Mouse (Mus musculus) MEL (cell line): Measurements from ENCODE around the gene Tmem160. TPM values are rescaled to one million over a fixed set of nuclear protein-coding genes. Genes with fewer than 3 reads are reported as not detected.

Source experiments
- DNase-seq: peaks from one replicate; pipeline ENCODE4 v3.0.0; 2011; ENCODE audit warnings: low read depth, low spot score
- H3K27ac ChIP-seq: 2 replicates; pipeline ENCODE4 v1.5.1; 2012; ENCODE audit warnings: low read depth, mild to moderate bottlenecking, control low read depth, low read length, moderate library complexity; ENCODE audit not compliant: control insufficient read depth
- H3K27me3 ChIP-seq, 2 experiments: fragments of 150-350 bp in 1 of 2; sonication (generic) in 1 of 2; 2 replicates each; pipeline ENCODE4 v1.6.1; 2012; ENCODE audit warnings: low read length in 2 of 2, mild to moderate bottlenecking in 2 of 2, improper control_type of control experiment in 1 of 2, moderate library complexity in 1 of 2; ENCODE audit not compliant: insufficient read depth in 2 of 2, control insufficient read depth in 1 of 2
- H3K36me3 ChIP-seq, 2 experiments: 2 replicates each; pipeline ENCODE4 v1.6.1; 2012 to 2014; ENCODE audit warnings: low read length in 2 of 2, improper control_type of control experiment in 1 of 2, inconsistent platforms in 1 of 2, mild to moderate bottlenecking in 1 of 2; ENCODE audit not compliant: insufficient read depth in 2 of 2, control insufficient read depth in 1 of 2
- H3K4me1 ChIP-seq, 2 experiments: fragments of 150-350 bp in 1 of 2; sonication (generic) in 1 of 2; 2 replicates each; pipeline ENCODE4 v1.6.1; 2012; ENCODE audit warnings: low read length in 2 of 2, improper control_type of control experiment in 1 of 2, mild to moderate bottlenecking in 1 of 2; ENCODE audit not compliant: insufficient read depth in 2 of 2, control insufficient read depth in 1 of 2
- H3K4me3 ChIP-seq, 2 experiments: fragments of 150-350 bp in 1 of 2; sonication (generic) in 1 of 2; 2 replicates each; pipeline ENCODE4 v1.5.1; 2012; ENCODE audit warnings: low read depth in 2 of 2, low read length in 2 of 2, mild to moderate bottlenecking in 2 of 2, moderate library complexity in 2 of 2, control low read depth in 1 of 2, improper control_type of control experiment in 1 of 2; ENCODE audit not compliant: control insufficient read depth in 1 of 2, insufficient read depth in 1 of 2
- H3K79me2 ChIP-seq: 2 replicates; pipeline ENCODE4 v1.6.1; 2012; ENCODE audit warnings: mild to moderate bottlenecking, low read length, moderate library complexity; ENCODE audit not compliant: control insufficient read depth, poor library complexity, insufficient read depth
- H3K9ac ChIP-seq: 2 replicates; pipeline ENCODE4 v1.6.1; 2012; ENCODE audit warnings: low read depth, mild to moderate bottlenecking, control low read depth, low read length, moderate library complexity; ENCODE audit not compliant: control insufficient read depth, poor library complexity, severe bottlenecking
- H3K9me3 ChIP-seq: fragments of 150-350 bp; sonication (generic); replicated peaks from 2 replicates; pipeline ENCODE4 v1.6.1; 2012; ENCODE audit warnings: mild to moderate bottlenecking, low read length, improper control_type of control experiment, moderate library complexity; ENCODE audit not compliant: insufficient read depth
- CHD1 ChIP-seq: IDR thresholded peaks from 2 replicates; pipeline ENCODE4 v1.6.1; 2012; ENCODE audit warnings: low read depth, mild to moderate bottlenecking, inconsistent platforms, low read length, improper control_type of control experiment
- CTCF ChIP-seq, 3 experiments: IDR thresholded peaks in 2 of 3; conservative IDR thresholded peaks in 1 of 3; 2 replicates each; pipeline ENCODE4 v1.5.1; 2011 to 2012; ENCODE audit warnings: low read length in 3 of 3, low read depth in 2 of 3, mild to moderate bottlenecking in 2 of 3, improper control_type of control experiment in 1 of 3, inconsistent platforms in 1 of 3, mixed read lengths in 1 of 3, moderate library complexity in 1 of 3; ENCODE audit not compliant: control insufficient read depth in 1 of 3, insufficient read depth in 1 of 3, poor library complexity in 1 of 3, severe bottlenecking in 1 of 3
- E2F4 ChIP-seq: IDR thresholded peaks from 2 replicates; pipeline ENCODE4 v1.6.1; 2011; ENCODE audit warnings: low read depth, low read length, improper control_type of control experiment, borderline replicate concordance
- ETS1 ChIP-seq: IDR thresholded peaks from 2 replicates; pipeline ENCODE4 v1.6.1; 2012; ENCODE audit warnings: low read depth, mild to moderate bottlenecking, inconsistent platforms, low read length, improper control_type of control experiment, moderate library complexity
- GABPA ChIP-seq: IDR thresholded peaks from 2 replicates; pipeline ENCODE4 v1.6.1; 2012; ENCODE audit warnings: low read depth, mild to moderate bottlenecking, inconsistent platforms, low read length, improper control_type of control experiment, moderate library complexity
- GATA1 ChIP-seq: IDR thresholded peaks from 2 replicates; pipeline ENCODE4 v1.6.1; 2011; ENCODE audit warnings: low read depth, low read length, improper control_type of control experiment
- HCFC1 ChIP-seq: IDR thresholded peaks from 2 replicates; pipeline ENCODE4 v1.6.1; 2012; ENCODE audit warnings: low read depth, mild to moderate bottlenecking, inconsistent platforms, low read length, improper control_type of control experiment, moderate library complexity
- MAFK ChIP-seq: IDR thresholded peaks from 2 replicates; pipeline ENCODE4 v1.6.1; 2011; ENCODE audit warnings: low read depth, mild to moderate bottlenecking, low read length, improper control_type of control experiment, borderline replicate concordance
- MAX ChIP-seq: IDR thresholded peaks from 2 replicates; pipeline ENCODE4 v1.6.1; 2011; ENCODE audit warnings: low read length, improper control_type of control experiment
- MXI1 ChIP-seq: IDR thresholded peaks from 2 replicates; pipeline ENCODE4 v1.6.1; 2011; ENCODE audit warnings: mild to moderate bottlenecking, low read depth, low read length, improper control_type of control experiment
- MYC ChIP-seq: IDR thresholded peaks from 2 replicates; pipeline ENCODE4 v1.6.1; 2011; ENCODE audit warnings: low read depth, mild to moderate bottlenecking, low read length, improper control_type of control experiment, moderate library complexity
- NRF1 ChIP-seq: IDR thresholded peaks from 2 replicates; pipeline ENCODE4 v1.6.1; 2014; ENCODE audit warnings: low read depth, mild to moderate bottlenecking, inconsistent platforms, low read length, improper control_type of control experiment, moderate library complexity; ENCODE audit not compliant: poor library complexity, insufficient read depth, severe bottlenecking
- POLR2A ChIP-seq, 2 experiments: IDR thresholded peaks; 2 replicates each; pipeline ENCODE4 v1.6.1; 2011 to 2012; ENCODE audit warnings: low read length in 2 of 2, mild to moderate bottlenecking in 2 of 2, control low read depth in 1 of 2, improper control_type of control experiment in 1 of 2, low read depth in 1 of 2, moderate library complexity in 1 of 2; ENCODE audit not compliant: control insufficient read depth in 1 of 2, insufficient read depth in 1 of 2, poor library complexity in 1 of 2
- POLR2AphosphoS5 ChIP-seq: IDR thresholded peaks from 2 replicates; pipeline ENCODE4 v1.6.1; 2012; ENCODE audit warnings: low read depth, borderline replicate concordance, mild to moderate bottlenecking, inconsistent platforms, low read length, moderate library complexity, mixed read lengths
- RAD21 ChIP-seq: IDR thresholded peaks from 2 replicates; pipeline ENCODE4 v1.6.1; 2011; ENCODE audit warnings: mild to moderate bottlenecking, low read depth, low read length, improper control_type of control experiment
- RCOR1 ChIP-seq: IDR thresholded peaks from 2 replicates; pipeline ENCODE4 v1.6.1; 2012; ENCODE audit warnings: low read depth, mild to moderate bottlenecking, inconsistent platforms, low read length, improper control_type of control experiment
- SIN3A ChIP-seq: IDR thresholded peaks from 2 replicates; pipeline ENCODE4 v1.6.1; 2012; ENCODE audit warnings: low read length, improper control_type of control experiment, inconsistent platforms
- SMC3 ChIP-seq: IDR thresholded peaks from 2 replicates; pipeline ENCODE4 v1.6.1; 2011; ENCODE audit warnings: low read depth, low read length, improper control_type of control experiment
- TBP ChIP-seq: IDR thresholded peaks from 2 replicates; pipeline ENCODE4 v1.8.0; 2011; ENCODE audit warnings: low read depth, low read length, improper control_type of control experiment
- TCF12 ChIP-seq: IDR thresholded peaks from 2 replicates; pipeline ENCODE4 v1.6.1; 2014; ENCODE audit warnings: low read depth, mild to moderate bottlenecking, inconsistent platforms, low read length, improper control_type of control experiment, moderate library complexity
- USF1 ChIP-seq: IDR thresholded peaks from 2 replicates; pipeline ENCODE4 v1.6.1; 2014; ENCODE audit warnings: low read depth, mild to moderate bottlenecking, inconsistent platforms, low read length, improper control_type of control experiment, moderate library complexity
- USF2 ChIP-seq, 2 experiments: IDR thresholded peaks; 2 replicates each; pipeline ENCODE4 v1.6.1; 2011 to 2012; ENCODE audit warnings: improper control_type of control experiment in 2 of 2, low read length in 2 of 2, borderline replicate concordance in 1 of 2, inconsistent platforms in 1 of 2, low read depth in 1 of 2, mild to moderate bottlenecking in 1 of 2; ENCODE audit not compliant: insufficient read depth in 1 of 2
- ZC3H11A ChIP-seq: IDR thresholded peaks from 2 replicates; pipeline ENCODE4 v1.6.1; 2012; ENCODE audit warnings: low read depth, mild to moderate bottlenecking, inconsistent platforms, low read length, improper control_type of control experiment
- ZKSCAN1 ChIP-seq: IDR thresholded peaks from 2 replicates; pipeline ENCODE4 v1.6.1; 2012; ENCODE audit warnings: low read depth, mild to moderate bottlenecking, inconsistent platforms, low read length, improper control_type of control experiment, moderate library complexity
- ZNF384 ChIP-seq: IDR thresholded peaks from 2 replicates; pipeline ENCODE4 v1.6.1; 2012; ENCODE audit warnings: low read depth, mild to moderate bottlenecking, inconsistent platforms, low read length, improper control_type of control experiment
- polyA plus RNA-seq, 2 experiments: library from polyadenylated mRNA; stranded (reverse) in 1 of 2; unstranded in 1 of 2; fragments of >175 nt in 1 of 2; fragments of >200 nt in 1 of 2; gene quantifications; 2 replicates each; pipeline versions ENCODE4 v1.2.1 to v1.2.4; 2012; ENCODE audit warnings: low replicate concordance in 2 of 2, low read depth in 1 of 2; ENCODE audit not compliant: insufficient read length in 2 of 2, insufficient read depth in 1 of 2, missing spikeins in 1 of 2
- total RNA-seq: library from RNA; depleted of rRNA; stranded (reverse); fragments of 300-350 nt; gene quantifications from 2 replicates; pipeline ENCODE4 v1.2.3, GENCODE M21; 2012

Tmem160 gene
- total and polyA plus RNA-seq, 3 experiments, result 73.3 to 90.1 TPM; not detected in 1

GRCm38 (mm10) chr7:16496260-16496659 is 43.7 kb downstream of the Tmem160 start:
- no peaks in the 10 kb centered on the region for H3K27me3 ChIP-seq
- H3K4me3 ChIP-seq, result no peak overlapping the region
- H3K36me3 ChIP-seq, result no peaks in the 10 kb centered on the region
- no peak for DNase-seq
- H3K4me1 ChIP-seq, result peaks cover 0 to 4% of the 10 kb centered on the region in 2 experiments; a peak in 1 of 4 replicates
- no peaks in the 10 kb centered on the region for H3K9me3 ChIP-seq
- no peaks in the 10 kb centered on the region for H3K79me2 ChIP-seq
- TF ChIP-seq E2F4 (no peak), POLR2AphosphoS5 (no peak), CTCF (IDR thresholded peaks at IDR 0.05 in 2 of 3, conservative IDR thresholded peaks at IDR 0.05 in 1 of 3; ENCODE audit: control insufficient read depth in 1 of 3, insufficient read depth in 1 of 3, low read depth in 2 of 3, low read length in 3 of 3, poor library complexity in 1 of 3, severe bottlenecking in 1 of 3) (no peak), ZNF384 (no peak), RAD21 (no peak), MAFK (no peak), NRF1 (no peak), SMC3 (no peak), USF2 (IDR thresholded peaks at IDR 0.05; ENCODE audit: borderline replicate concordance in 1 of 2, insufficient read depth in 1 of 2, low read depth in 1 of 2, low read length in 2 of 2) (no peak), MXI1 (no peak), ZKSCAN1 (no peak), CHD1 (no peak), GATA1 (no peak)
- H3K27ac ChIP-seq, result no peak overlapping the region
- no peak overlapping the region for H3K9ac ChIP-seq

DNA sequence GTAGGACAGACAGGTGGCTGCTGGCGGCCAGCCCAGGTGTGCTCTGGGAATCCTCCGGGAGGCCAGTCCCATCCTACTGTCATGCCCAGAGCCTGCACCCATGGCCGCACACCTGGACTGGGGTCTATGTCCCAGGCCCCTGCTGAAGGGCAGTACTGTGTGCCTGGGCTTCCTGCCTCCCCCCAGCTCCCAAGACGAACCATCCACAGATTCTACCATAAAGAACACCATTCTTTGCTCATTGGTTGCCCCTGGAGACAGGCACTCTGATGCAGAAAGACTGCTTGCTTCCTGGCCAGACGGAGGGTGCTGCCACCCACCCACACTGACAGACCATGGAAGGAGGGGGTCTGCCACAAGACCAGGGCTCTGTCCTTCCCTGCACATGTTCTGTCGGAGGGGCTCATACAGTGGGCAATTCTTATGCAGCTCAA is 47.1 kb downstream of the Tmem160 start:
- DNase-seq, result no peak
- H3K4me1 ChIP-seq, result no peaks in the 10 kb centered on the region
- no peak for TF ChIP-seq RAD21
- H3K36me3 ChIP-seq, result no peaks in the 10 kb centered on the region; a peak in 1 of 4 replicates
- no peaks in the 10 kb centered on the region for H3K9me3 ChIP-seq
- no peaks in the 10 kb centered on the region for H3K79me2 ChIP-seq
- no peaks in the 10 kb centered on the region for H3K27me3 ChIP-seq
- no peak overlapping the region for H3K9ac ChIP-seq
- no peak overlapping the region for H3K27ac ChIP-seq
- H3K4me3 ChIP-seq, result no peak overlapping the region

GRCm38 (mm10) chr7:16501571-16501970 is 49.0 kb downstream of the Tmem160 start:
- no peaks in the 10 kb centered on the region for H3K27me3 ChIP-seq
- H3K4me1 ChIP-seq, result no peaks in the 10 kb centered on the region
- no peak overlapping the region for H3K9ac ChIP-seq
- H3K36me3 ChIP-seq, result peaks cover 0 to 5% of the 10 kb centered on the region in 2 experiments; a peak in 2 of 4 replicates
- no peaks in the 10 kb centered on the region for H3K79me2 ChIP-seq
- no peaks in the 10 kb centered on the region for H3K9me3 ChIP-seq
- DNase-seq, result no peak
- H3K4me3 ChIP-seq, result no peak overlapping the region
- no peak overlapping the region for H3K27ac ChIP-seq
- TF ChIP-seq GABPA, result no peak
- no peak for TF ChIP-seq ZC3H11A
- TF ChIP-seq MAX, result no peak
- TF ChIP-seq CHD1, result no peak
- TF ChIP-seq TCF12, result no peak
- TF ChIP-seq E2F4, result no peak
- TF ChIP-seq MYC, result no peak
- TF ChIP-seq POLR2A (IDR thresholded peaks at IDR 0.05; ENCODE audit: control insufficient read depth in 1 of 2, insufficient read depth in 1 of 2, low read depth in 1 of 2, low read length in 2 of 2, poor library complexity in 1 of 2), result no peak
- no peak for TF ChIP-seq USF1
- TF ChIP-seq MXI1, result no peak
- no peak for TF ChIP-seq POLR2AphosphoS5
- no peak for TF ChIP-seq CTCF (IDR thresholded peaks at IDR 0.05 in 2 of 3, conservative IDR thresholded peaks at IDR 0.05 in 1 of 3; ENCODE audit: control insufficient read depth in 1 of 3, insufficient read depth in 1 of 3, low read depth in 2 of 3, low read length in 3 of 3, poor library complexity in 1 of 3, severe bottlenecking in 1 of 3)
- no peak for TF ChIP-seq HCFC1
- TF ChIP-seq SIN3A, result no peak
- no peak for TF ChIP-seq RAD21
- no peak for TF ChIP-seq TBP
- no peak for TF ChIP-seq RCOR1
- no peak for TF ChIP-seq ETS1
